Mouse (Mus musculus) kidney, postnatal 14 days (tissue): ENCODE results near the gene Zfp36l1.
A peak's percentile ranks its signal among the peaks of the same experiment; 100 is the strongest.

ENCODE experiments used
- DNase-seq: peaks from one replicate; pipeline ENCODE4 v3.0.0; 2022; ENCODE audit warnings: mixed read lengths

The Zfp36l1 gene

DNA sequence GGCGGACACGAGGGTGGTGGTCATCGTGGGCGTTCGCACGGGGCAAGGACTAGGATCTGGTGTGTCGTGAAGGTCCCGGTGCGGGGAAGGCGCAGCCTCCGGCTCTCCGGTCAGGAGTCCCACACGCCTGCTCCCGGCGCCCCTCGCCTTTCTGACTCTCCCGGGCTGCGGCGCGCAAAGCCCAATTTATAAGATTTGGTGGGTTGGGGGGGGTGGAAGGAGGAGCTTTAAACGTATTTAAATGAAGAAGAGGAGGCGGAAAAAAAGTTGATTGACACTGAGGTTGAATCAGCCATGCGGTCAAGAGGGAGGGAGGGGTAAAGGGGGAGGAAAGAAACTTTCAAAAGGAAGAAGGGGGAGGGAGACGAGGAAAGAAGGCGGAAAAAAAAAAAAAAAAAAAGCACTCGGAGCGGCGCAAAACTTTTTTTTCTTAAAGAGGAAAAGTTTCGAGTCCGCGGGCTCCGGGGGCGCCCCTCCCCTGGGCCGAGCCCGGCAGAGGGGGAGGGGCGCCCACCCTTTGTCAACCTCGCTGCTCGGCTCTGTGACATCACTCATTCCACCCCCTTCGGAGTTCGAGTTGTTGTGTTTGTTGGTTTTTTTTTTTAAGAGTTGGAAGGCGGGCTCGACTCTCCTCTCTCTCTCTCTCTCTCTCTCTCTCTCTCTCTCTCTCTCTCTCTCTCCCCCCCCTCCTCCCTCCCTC lies at the start of gene Zfp36l1:
Gene Zfp36l1, minus strand, starts transcription at position 162 of the 700 bp plus-strand sequence.
- DNase-seq: peak; percentile 96

DNA sequence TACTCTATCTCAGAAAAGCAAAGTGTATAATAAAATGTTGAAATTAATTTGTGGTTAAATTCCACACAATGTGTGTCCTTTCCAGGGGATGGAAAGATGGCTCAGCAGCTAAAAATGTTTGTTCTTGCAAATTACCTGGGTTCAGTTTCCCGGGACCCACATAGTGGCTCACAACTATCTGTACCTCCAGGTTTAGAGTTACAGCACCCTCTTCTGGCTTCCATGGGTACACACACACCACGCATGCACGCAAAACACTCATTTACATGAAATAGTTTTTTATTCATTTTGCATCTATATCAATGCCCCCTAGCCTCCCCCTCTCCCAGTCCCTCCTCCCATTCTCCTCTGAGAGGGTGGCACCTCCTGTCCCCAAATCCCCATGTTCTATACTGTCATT lies 49.6 kb upstream of the Zfp36l1 start:
- no peak for DNase-seq

DNA sequence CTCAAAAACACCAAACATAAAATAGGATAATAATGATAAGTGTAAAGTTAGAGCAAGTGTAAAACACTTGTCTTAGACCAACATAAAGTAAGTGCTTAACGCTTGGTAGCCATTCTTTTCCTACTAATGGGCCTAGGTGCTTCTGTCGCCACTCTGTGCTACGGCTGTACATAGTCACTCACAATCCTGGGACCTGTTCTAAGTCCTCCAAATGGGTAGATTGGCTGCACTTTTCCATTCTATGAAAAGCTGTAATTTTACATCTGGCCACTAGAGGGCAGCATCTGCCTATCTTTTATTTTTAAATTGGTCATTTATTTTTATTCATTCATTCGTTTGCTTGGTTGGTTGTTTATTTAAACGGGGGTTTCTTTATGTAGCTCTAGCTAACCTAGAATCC lies 44.9 kb upstream of the Zfp36l1 start:
- no peak for DNase-seq

DNA sequence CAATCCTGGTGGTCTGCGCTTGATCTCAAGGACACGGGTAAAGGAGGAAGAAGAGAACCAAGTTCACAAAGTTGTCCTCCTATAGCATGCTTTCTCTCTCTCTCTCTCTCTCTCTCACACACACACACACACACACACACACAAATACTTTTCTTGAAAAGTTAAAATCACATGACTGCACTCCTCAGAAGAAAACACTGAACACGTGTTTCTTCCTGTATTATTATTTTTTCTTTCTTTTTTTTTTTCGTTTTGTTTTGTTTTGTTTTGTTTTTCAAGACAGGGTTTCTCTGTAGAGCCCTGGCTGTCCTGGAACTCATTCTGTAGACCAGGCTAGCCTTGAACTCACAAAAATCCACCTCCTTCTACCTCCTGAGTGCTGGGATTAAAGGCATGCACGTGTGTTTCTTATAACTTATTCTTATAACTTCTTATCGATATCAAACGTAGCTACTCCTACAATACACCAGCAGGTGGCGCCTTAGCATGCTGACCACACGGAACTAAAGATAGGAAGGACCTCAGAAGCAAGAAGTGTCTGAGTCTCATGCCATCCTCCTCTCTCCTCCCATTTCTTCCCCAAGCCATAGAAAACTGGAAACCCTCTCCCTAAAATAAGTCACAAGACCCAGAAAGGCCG lies 41.0 kb upstream of the Zfp36l1 start:
- peak; percentile 59 for DNase-seq

DNA sequence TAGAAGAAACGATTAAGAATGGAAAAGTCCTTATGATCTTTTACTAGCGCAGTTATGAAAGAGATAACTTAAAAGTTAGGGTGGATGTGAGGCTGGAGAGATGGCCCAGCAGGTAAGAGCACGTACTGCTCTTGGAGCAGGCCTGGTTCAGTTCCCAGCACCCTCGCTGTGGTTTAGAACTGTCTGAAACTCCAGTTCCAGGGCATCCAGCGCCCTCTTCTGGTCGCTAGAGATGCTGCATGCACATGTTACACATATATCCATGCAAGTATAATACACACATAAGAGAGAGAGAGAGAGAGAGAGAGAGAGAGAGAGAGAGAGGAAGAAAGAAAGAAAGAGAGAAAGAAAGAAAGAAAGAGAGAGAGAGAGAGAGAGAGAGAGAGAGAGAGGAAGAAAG lies 40.3 kb upstream of the Zfp36l1 start:
- no peak for DNase-seq

DNA sequence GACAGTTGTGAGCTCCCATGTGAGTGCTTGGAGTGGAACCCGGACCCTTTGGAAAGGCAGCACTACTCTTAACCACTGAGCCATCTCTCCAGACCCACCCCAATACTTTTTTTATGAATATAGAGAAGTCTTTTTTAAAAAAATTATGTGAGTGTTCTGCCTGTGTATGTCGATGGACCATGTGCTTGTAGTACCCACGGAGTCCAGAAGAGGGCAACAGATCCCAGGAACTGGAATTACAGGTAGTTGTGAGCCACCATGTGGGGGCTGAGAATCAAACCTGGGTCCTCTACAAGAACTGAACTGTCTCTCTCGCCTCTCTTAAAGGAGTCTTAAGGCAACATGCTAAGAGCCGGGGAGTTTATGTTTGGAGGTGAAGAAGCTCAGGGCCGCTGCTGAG lies 39.0 kb upstream of the Zfp36l1 start:
- DNase-seq: no peak

DNA sequence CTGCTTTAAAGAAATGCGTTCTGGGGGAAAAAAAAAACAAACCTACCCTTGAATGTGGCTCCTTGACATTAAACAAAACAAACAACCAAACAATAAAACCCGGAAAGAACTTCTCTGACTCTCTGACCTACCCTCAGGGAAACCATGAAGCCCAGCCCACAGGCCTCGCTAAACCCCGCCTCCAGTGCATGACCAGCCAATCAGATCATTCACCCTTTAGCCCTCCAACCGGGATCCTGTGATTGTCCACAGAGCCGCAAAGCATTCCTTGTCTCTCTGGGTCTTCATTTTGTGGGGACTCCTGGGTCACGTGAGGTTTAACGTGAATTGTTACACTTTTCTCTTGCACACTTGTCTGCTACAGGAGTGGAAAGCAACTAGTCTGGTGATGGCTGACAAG lies 37.8 kb upstream of the Zfp36l1 start:
- DNase-seq: peak; percentile 51

DNA sequence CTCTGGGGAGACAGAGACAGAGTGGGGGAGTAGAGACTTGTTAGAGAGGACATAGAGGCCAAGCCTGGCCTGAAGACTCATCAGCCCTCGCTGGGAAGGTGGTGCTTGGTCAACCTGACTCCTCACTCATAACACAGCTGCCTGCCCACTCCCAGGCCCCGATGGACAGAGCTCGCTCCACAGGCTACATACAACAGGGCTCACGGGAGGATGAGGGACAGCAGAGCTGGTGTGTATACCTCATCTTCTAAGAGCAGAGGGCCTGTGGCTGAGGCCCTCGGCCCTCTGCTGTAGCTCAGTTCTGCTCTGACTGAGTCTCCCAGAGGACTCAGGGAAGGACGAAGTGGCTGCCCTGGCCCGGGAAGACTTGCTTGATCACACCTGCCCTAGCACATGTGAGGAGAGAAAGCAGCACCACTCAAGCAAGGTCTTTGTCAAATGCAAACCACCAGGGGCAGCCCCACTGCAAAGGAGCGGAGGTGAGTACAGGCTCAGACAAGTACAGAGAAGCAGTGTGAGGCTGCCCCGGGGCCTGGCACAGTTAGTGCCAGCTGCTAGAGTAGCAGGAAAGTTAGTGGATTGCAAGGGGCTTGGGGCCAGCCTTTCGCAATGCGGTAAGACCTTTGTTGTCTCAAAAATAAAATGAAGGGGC lies 34.9 kb upstream of the Zfp36l1 start:
- no peak for DNase-seq

DNA sequence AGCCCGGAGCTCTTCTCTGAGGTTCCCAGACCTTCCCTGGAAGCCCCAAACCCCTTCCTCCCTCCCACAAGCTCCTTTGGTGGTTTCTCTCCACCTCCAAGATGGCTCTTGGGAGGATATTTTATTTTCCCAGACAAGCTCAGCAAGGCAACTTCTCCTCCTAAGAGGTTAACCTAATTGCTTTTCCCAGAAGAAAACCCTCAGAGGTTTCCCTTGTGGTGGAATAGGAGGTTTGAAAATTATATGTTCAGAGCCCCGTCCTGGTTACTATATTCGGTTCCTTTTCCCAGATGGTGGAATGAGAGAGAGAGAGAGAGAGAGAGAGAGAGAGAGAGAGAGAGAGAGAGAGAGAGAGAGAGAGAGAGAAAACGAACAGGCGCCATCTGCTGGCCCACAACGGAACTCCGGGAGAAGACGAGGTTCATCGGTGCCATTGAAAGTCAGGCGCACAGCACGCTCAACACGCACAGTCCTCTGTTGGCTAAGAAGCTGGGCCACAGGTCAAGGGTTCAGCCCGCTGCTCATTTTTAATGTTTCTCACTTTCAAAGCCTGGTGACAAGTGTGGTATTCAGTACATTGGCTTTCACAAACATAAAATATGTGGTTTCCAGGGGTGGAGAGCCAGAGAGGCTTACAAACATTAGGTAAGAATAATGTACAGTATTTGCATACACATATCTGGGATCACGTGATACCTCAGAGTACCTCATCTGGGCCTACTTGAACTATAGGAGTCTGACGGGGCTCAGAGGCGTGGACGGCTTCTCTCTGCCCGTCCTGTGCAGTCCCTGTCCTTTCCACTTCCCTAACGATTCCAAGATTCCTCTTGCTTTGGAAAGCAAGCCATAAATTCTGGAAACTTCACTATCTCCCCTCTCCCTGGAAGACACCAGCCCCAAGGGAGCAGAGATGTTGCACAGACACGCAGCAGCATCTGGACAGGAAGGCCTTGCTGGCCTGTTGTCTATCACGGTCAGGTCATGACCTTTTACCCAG lies 33.7 kb upstream of the Zfp36l1 start:
- peak; percentile 83 for DNase-seq

DNA sequence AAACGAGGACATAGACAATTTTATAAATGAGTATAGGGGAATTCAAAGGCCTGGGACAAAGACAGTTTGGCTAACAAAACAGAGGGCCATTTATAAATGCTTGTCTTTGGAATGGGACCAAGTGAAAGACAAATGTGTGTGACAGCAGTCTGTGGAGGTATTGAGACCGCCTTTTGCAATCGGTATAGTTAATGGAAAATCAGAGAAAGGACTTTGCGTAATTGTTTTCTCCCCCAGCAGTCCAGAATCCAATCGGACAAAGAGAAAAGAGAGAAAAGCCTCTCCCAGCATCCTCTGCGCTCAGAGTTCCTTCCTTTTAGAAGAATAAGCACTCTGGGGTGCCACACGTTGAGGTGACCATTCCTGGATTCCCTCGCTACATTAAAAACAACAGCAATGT lies 32.6 kb upstream of the Zfp36l1 start:
- DNase-seq: no peak

DNA sequence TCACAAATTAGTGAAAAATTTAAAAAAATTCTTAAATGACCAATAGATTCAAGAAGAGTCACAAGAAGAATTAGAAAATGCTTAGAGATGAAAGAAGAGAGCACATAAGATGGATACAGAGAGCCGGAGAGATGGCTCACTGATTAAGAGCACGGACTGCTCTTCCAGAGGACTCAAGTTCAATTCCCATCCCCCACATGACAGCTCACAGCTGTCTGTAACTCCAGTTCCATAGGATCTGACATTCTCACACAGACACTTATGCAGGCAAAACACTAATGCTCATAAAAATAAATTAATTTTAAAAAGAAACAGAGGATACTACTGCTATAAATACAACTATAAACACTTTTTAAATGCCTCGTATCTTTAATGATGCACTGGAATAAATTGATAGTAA lies 32.0 kb upstream of the Zfp36l1 start:
- no peak for DNase-seq

DNA sequence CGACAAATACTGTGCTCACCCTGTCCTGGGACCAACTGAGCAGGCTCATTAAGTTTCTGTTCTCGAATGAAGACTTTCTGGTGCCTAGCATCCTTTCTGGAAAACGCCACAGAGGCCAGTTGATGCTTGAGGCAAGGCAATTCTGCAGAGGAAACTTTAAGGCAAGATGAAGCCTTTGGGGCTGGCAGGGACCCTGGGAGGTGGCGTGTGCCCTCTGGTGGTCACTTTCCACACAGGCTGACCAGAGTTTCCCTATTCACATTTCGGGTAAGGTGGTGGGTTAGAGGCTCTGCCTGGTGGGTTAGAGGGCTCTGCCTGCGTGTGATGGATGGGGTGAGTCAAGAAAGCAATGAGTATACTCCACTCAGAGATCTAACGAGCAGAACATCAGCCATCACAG lies 28.7 kb upstream of the Zfp36l1 start:
- DNase-seq: peak; percentile 67

DNA sequence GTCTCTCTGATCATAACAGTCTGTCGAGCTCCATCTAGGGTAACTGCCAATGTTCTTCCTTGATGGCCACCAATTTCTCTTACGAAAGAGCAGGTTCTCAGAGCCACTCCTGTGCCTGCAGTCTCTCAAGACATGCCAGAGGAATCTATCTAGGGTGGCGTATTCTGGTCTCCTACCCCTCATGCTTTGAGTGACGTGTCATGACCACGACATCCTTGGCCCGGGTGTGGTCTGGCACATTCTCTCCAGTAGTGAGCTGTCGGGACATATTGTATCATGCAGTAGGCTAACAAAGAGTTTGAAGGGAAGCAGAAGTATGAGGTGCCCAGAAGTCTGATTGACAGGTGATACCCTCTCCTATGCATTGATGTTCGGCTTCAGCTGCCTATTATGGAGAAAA lies 28.2 kb upstream of the Zfp36l1 start:
- DNase-seq: no peak

DNA sequence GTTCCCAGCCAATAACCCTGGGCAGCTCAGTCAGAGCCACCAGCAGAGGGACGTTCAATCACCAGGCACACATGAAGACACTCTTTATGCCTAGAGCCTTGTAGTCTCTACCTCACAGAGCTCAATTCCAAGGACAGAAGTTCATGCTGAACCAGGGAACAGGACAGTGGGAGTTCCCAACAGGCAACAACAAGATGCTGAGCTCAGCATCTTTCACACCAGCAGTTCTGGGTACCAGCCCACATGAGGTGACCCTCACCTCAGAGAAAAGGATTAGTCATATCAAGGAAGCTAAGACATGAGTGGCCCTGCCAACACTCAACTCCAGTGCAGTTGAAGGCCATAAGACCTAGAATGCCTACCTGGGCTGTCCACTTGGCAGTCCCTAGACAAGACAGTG lies 24.9 kb upstream of the Zfp36l1 start:
- DNase-seq: no peak

DNA sequence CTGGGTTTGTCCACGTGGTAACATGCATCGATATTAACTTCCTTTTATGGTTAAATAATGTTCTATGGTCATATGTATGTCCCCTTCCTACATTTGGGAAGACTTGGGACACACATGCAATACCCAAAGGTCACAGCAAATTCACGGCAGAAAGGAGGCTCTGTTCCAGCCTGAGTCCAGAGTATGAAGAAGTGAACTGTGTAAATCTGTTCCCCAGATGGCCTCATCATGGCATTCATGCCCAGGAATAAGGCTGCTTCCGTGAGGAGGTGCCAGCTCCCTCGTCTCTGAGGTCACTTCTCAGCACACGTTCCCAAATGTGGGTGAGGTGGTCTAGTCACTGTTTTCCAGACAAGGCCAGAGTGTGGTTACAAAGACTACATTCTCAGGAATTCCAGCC lies 24.4 kb upstream of the Zfp36l1 start:
- DNase-seq: no peak

DNA sequence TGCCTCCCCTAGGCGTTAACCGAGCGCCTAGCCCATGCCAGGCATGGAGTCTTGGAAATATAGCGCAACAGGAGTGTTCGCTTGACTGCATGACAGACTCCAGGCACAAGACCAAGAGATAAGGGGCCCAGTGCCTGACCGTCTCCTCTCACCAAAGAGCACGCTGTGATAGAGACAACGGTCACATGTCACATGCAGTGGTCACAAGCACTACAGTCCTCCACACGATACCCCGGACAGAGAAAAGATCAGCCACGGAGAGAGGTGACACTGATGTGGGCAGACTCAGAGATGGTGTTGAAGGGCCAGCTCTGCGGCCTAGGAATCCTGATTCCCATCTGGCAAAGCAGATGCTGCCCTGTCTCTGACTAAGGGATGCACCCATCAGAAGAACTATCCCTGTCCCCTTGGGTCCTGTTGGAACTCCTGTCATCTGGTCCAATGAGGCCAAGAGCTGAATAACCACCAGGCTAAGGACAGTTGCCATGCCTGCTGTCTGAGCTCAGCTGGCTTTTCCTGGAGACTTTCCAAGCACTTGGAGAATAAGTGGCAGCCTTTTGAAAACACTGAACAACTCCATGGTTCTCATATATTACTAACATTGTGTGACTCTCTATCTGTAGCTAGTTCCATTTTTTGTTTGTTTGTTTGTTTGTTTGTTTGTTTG lies 23.6 kb upstream of the Zfp36l1 start:
- DNase-seq: no peak

DNA sequence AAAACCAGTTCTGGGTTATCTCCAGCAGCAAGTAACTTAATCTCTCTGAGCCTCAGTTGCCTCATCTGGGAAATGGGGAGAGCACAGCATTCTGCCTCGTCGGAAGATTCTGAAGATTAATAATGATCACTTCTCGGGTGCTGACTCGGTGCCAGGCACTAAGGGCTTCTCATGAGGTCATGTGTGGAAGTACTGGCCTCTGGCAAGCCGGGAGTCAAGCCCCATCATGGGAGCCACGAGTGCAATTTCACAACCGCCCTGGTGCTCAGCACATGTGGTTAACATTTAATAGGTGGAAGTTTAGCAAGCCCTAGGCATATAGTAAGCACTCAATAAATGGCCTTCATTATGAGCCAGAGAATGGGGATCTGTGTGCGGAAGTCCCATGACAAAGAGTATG lies 22.4 kb upstream of the Zfp36l1 start:
- no peak for DNase-seq

DNA sequence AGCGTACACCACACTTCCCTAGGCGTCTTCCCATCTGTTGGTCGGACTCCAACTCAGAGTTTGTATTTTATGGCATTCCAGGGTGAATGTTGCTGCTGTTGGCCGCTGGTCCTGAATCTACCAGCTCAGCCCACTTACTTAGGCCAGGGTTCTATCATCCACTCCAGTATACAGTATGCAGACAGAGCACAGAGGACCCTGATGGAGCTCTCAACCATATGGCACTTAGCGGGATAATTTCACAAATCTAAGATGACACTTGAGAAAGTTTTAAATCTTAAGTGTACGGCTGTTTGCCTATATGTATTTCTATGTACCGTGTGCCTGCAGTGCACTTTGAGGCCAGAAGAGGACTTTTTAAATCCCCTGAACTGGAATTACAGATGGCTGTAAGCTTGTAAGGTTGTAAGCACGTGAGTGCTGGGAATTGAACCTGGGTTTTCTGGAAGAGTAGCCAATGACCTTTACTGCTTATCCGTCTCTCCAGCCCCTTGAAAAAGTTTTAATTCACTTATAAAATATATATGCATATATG lies 20.3 kb upstream of the Zfp36l1 start:
- no peak for DNase-seq

DNA sequence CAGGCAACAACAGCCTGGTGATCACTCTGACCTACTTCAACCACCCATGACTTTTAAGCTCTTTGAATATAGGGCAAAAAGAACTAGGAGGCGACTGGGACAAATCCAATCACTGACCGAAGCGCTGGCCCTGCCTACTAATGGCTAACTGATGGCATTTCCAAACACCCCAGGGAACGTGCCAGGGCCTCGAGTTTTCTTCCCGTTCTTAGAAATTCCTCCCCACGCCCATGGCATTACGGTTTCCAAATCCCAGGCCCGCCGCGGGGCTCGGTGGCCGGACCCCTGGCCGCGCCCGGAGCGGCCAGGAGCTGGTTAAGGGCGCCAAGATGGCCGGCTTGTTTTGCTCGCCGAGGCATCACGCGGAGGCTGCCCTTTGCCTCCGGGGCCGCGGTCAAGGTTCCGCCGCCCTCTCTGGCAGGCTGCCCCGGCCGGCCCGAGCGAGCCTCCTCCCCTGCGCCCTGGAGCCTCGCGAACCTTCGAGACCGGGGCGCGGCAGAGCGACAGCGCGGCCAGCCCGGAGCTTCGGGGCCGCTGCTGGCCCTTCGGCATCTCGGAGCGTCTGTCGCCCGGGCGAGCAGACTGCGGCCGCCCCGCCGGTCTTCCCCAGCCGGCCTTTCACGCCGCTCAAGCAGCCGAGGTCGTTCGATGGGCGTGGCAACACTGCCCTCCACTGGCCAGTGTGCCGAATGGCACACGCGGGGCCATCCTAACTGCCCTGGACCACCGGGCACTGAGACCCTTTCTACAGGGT lies 19.6 kb upstream of the Zfp36l1 start:
- DNase-seq: peak; percentile 96

DNA sequence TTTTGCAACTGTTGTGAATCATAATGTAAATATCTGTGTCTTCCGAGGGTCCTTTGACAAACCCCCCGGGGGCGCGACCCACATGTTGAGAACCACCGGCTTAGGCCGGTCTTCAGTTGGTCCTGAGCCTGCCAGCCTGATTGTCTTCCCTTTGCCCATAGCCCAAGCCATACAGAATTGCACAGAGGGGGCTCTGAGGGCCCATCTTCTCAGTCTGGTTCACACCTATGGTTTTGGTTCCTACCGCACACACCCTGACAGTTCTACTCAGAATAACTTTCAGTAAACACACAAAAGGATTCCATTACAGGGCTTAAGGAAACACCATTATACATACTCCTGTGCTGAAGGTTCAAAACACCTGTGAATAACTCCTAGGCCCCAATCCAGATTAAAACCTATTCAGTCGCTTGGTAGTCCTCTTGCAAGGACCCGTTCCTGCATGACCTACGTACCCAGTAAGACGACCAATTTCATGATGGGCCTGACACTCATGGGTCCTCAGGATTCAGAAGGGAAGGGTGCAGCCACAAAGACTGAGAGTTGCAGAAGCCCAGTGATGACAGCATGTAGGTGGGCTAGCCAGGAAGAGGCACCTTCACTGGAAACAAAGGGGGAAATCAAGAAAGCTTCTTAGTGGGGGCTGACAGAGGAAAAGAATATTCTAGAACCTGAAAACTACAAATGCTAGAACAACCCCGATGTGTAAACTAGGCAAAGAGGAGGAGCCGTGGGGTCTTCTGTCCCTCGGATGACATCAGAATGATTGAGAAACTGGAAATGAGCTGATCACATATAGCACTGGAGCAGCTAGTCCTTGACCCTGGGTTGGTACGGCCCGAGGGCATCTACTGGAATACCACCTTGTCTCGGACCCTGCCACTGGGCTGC lies 18.8 kb upstream of the Zfp36l1 start:
- DNase-seq: no peak
